Mouse (Mus musculus) testis, postnatal 10 days (tissue): ENCODE measurements at regions not wholly inside any gene's neighbourhood (a gene's known extent, or its start where the extent isn't known, plus 50 kb on each side); places are given as distances from the start of the nearest gene placed in this dataset.

Source experiments
- DNase-seq: peaks from one replicate; pipeline ENCODE4 v3.0.0; 2021; ENCODE audit warnings: low spot score

GRCm38 (mm10) chr12:13164791-13165190 lies 84.2 kb downstream of the Ddx1 start:
- no peak for DNase-seq

- DNase-seq = no peak
Observed at GRCm38 (mm10) chr12:13161051-13161450, 88.0 kb downstream of the Ddx1 start.

- no peak for DNase-seq
Observed at GRCm38 (mm10) chr12:13159346-13160055, 89.5 kb downstream of the Ddx1 start.

- DNase-seq = no peak
Observed at GRCm38 (mm10) chr12:13157666-13158381, 91.2 kb downstream of the Ddx1 start.

- no peak for DNase-seq
Observed at GRCm38 (mm10) chr12:13157089-13157488, 91.9 kb downstream of the Ddx1 start.

- DNase-seq = no peak
Observed at GRCm38 (mm10) chr12:13150751-13151150, 98.3 kb downstream of the Ddx1 start.

GRCm38 (mm10) chr12:13147251-13147650 lies 101.8 kb downstream of the Ddx1 start:
- DNase-seq = no peak

- DNase-seq = no peak
Observed at GRCm38 (mm10) chr12:13145186-13146115, 103.6 kb downstream of the Ddx1 start.

- no peak for DNase-seq
Observed at GRCm38 (mm10) chr12:13144739-13145138, 104.3 kb downstream of the Ddx1 start.

GRCm38 (mm10) chr12:13140636-13141035 lies 108.4 kb downstream of the Ddx1 start:
- DNase-seq = no peak

- DNase-seq = no peak
Observed at GRCm38 (mm10) chr12:13139189-13139588, 109.8 kb downstream of the Ddx1 start.

GRCm38 (mm10) chr12:13134168-13134567 lies 114.8 kb downstream of the Ddx1 start:
- DNase-seq = no peak

- peak; percentile 59 for DNase-seq
Observed at GRCm38 (mm10) chr12:13129677-13130082, 119.3 kb downstream of the Ddx1 start.

GRCm38 (mm10) chr12:13127407-13127806 lies 121.6 kb downstream of the Ddx1 start:
- no peak for DNase-seq

GRCm38 (mm10) chr12:13125054-13125453 lies 124.0 kb downstream of the Ddx1 start:
- DNase-seq = no peak

GRCm38 (mm10) chr12:13122282-13122681 lies 126.7 kb downstream of the Ddx1 start:
- no peak for DNase-seq

GRCm38 (mm10) chr12:13120581-13120980 lies 128.4 kb downstream of the Ddx1 start:
- DNase-seq = no peak

- DNase-seq = no peak
Observed at GRCm38 (mm10) chr12:13119653-13120052, 129.4 kb downstream of the Ddx1 start.

- DNase-seq = no peak
Observed at GRCm38 (mm10) chr12:13118026-13118425, 131.0 kb downstream of the Ddx1 start.

- no peak for DNase-seq
Observed at GRCm38 (mm10) chr12:13114341-13114740, 134.7 kb downstream of the Ddx1 start.

- no peak for DNase-seq
Observed at GRCm38 (mm10) chr12:13106931-13107330, 142.1 kb downstream of the Ddx1 start.
